Mouse (Mus musculus): Measurements from ENCODE around the gene Rad17. TPM values are rescaled to one million over a fixed set of nuclear protein-coding genes. Genes with fewer than 3 reads are reported as not detected.

The Rad17 gene
- 18.7 and 21.8 TPM in 2 replicates for polyA plus RNA-seq (2014; fragmentation: Nextera tagmentation; extraction: Ambion mirVana)

DNA sequence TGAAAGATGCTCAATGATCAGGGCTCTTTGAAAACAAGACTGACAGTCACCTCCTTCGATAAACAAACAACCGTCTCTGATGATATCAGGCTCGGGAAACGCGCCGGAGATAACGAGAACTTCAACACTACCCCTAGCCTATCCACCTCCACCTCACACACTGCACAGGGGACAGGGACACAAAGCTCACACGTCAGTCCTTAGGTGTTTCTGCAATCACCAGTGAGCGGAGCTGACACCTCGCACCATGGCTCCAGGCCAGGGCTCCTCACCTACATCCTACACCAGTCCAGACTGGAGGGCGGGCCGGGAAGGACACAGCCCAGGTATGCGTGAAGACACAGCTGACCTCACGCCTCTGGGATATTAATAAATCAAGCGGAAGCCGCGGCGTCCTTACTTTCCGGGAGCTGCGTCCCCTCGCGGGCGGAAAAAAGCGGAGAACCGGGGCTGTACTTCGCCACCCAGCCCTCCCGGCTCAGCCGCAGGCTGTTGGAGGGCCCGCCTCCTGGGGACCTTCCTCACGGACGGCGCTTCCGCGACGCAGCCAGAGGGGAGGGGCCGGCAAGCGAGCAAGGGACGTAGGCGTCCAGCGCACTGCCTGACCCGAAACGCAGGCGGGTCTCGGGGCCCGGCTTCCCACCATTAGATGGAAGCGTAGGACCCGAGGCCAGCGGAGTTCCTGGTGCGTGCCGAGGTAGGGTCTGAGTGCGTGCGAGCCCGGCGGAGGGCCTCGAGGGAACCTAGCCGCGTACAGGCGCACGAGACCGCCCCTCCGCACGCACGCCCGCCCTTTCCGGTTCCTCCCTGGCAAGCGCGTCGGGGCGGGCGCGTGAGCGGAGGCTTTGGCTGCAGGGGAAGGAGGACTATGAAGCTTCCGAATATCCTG is at the start of gene Rad17, which contains the start of gene Ak6:
TSS of gene Rad17 (minus strand) at position 502 of the 889 bp plus-strand sequence.
TSS of gene Ak6 (plus strand) at position 430 of the 889 bp plus-strand sequence.
- H3K27me3 ChIP-seq (ENCODE audit: control insufficient read depth, insufficient read depth, low read length): no peaks in the 10 kb centered on the region
- peak within 1 kb of the TSS; percentile 91 for H3K9ac ChIP-seq (replicated peaks; ENCODE audit: low read depth, low read length)
- no peaks in the 10 kb centered on the region for H3K9me3 ChIP-seq (ENCODE audit: control insufficient read depth, low read length)
- WGBS: under 1% methylated on average over 55 of the region's 73 CpGs
- H3K4me3 ChIP-seq (ENCODE audit: low read depth, low read length): peak within 1 kb of the TSS; percentile 75
- peaks cover 2% of the 10 kb centered on the region; the same call in 1 of the 2 replicates for H3K36me3 ChIP-seq (ENCODE audit: control insufficient read depth, insufficient read depth, low read length)
- ATAC-seq (ENCODE audit: low read depth): peak; percentile 99
- H3K4me2 ChIP-seq (ENCODE audit: low read depth, low read length): peak within 1 kb of the TSS; percentile 54
- peaks cover 6% of the 10 kb centered on the region for H3K4me1 ChIP-seq (ENCODE audit: control insufficient read depth, insufficient read depth, low read length)
- H3K27ac ChIP-seq (ENCODE audit: low read depth, low read length): peak within 1 kb of the TSS; percentile 98

DNA sequence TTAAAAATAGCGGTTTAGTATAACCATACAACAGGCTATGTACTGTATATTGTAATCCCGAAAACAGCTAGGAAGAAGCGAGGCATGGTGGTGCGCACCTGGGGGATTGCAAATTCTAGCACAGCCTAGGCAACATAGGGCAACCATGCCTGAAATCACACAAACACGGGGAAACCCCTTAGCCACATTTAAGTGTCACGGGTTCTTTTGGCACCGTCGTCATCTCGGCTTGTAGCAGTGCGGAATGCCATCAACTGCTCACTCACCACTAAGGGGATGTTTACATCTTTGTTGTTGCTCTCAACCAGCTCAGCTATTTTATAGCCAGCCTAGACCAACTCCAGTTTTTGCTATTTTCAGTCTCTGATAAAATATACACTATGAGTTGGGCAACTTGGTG is 48.0 kb upstream of the Rad17 start:
- Histone ChIP-seq H3K4me1 (ENCODE audit: control insufficient read depth, insufficient read depth, low read length) (no peaks in the 10 kb centered on the region), H3K27me3 (ENCODE audit: control insufficient read depth, insufficient read depth, low read length) (no peaks in the 10 kb centered on the region), H3K4me3 (ENCODE audit: low read depth, low read length) (no peak overlapping the region), H3K36me3 (ENCODE audit: control insufficient read depth, insufficient read depth, low read length) (peaks cover 33% of the 10 kb centered on the region), H3K9ac (replicated peaks; ENCODE audit: low read depth, low read length) (no peak overlapping the region), H3K9me3 (ENCODE audit: control insufficient read depth, low read length) (no peaks in the 10 kb centered on the region), H3K27ac (ENCODE audit: low read depth, low read length) (no peak overlapping the region), H3K4me2 (ENCODE audit: low read depth, low read length) (no peak overlapping the region)
- 99% methylated on average over 10 of the region's 10 CpGs for WGBS
- no peak for ATAC-seq (ENCODE audit: low read depth)

DNA sequence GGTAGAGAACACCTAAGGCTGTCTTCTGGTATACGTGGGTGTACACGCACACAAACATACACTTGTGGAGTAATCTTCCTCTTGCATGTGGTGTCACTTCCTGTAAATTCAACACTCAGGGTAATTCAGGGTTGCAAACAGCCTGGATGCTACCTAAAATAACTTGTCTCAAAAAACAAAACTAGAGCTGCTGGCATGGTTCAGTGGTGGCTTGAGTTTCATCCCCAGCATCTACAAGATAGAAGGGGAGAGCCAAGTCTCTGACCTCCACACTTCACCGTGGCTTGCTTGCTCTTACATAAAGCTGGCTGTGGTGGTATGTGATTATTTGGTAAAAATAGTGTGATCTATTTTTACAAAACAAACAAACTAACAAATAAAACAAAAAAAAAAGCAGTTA is 46.7 kb upstream of the Rad17 start:
- Histone ChIP-seq H3K4me3 (ENCODE audit: low read depth, low read length) (no peak overlapping the region), H3K27ac (ENCODE audit: low read depth, low read length) (no peak overlapping the region), H3K4me1 (ENCODE audit: control insufficient read depth, insufficient read depth, low read length) (no peaks in the 10 kb centered on the region), H3K4me2 (ENCODE audit: low read depth, low read length) (no peak overlapping the region), H3K9ac (replicated peaks; ENCODE audit: low read depth, low read length) (no peak overlapping the region), H3K27me3 (ENCODE audit: control insufficient read depth, insufficient read depth, low read length) (no peaks in the 10 kb centered on the region), H3K36me3 (ENCODE audit: control insufficient read depth, insufficient read depth, low read length) (peaks cover 22% of the 10 kb centered on the region), H3K9me3 (ENCODE audit: control insufficient read depth, low read length) (no peaks in the 10 kb centered on the region)
- whole genome bisulfite sequencing: 93% methylated on average over 3 of the region's 3 CpGs
- ATAC-seq (ENCODE audit: low read depth): no peak

DNA sequence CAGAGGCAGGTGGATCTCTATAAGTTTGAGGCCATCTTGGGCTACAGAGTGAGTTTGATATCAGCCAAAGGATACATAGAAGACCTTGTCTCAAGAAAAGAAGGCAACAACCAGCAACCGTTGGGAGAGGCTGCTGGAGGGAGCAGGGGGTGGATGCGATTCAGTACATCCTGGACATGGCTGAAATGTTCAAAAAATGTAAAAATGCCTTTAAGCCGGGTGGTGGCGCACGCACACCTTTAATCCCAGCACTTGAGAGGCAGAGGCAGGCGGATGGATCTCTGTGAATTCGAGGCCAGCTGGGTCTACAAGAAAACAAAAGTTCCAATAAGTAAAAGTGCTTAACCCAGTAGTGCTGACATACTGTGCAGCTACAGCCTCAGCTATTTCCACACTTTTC is 36.7 kb upstream of the Rad17 start:
- H3K36me3 ChIP-seq (ENCODE audit: control insufficient read depth, insufficient read depth, low read length): no peaks in the 10 kb centered on the region
- no peaks in the 10 kb centered on the region for H3K4me1 ChIP-seq (ENCODE audit: control insufficient read depth, insufficient read depth, low read length)
- no peak overlapping the region for H3K4me3 ChIP-seq (ENCODE audit: low read depth, low read length)
- H3K4me2 ChIP-seq (ENCODE audit: low read depth, low read length): no peak overlapping the region
- H3K9me3 ChIP-seq (ENCODE audit: control insufficient read depth, low read length): no peaks in the 10 kb centered on the region
- ATAC-seq (ENCODE audit: low read depth): no peak
- no peak overlapping the region for H3K9ac ChIP-seq (replicated peaks; ENCODE audit: low read depth, low read length)
- H3K27me3 ChIP-seq (ENCODE audit: control insufficient read depth, insufficient read depth, low read length): no peaks in the 10 kb centered on the region
- H3K27ac ChIP-seq (ENCODE audit: low read depth, low read length): no peak overlapping the region
- WGBS: 66% methylated on average over 7 of the region's 7 CpGs

DNA sequence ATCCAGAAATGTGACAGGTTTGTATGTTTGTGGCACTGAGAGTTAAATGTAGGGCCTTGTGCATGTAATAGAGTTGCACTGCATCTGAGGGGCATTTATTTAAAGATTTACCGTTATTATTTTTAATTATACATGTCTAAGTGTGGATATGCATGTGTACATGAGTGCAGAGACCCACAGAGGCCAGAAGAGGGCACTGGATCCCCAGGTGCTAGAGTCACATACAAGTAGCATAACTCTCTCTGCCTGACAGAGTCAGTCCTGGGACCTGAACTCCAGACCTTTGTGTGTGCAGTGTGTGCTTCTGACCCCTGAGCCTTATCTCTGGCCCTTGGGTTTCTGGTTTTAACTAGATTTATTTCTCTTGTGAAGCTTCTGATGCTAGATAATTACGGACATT is 33.5 kb upstream of the Rad17 start:
- no peak overlapping the region for H3K9ac ChIP-seq (replicated peaks; ENCODE audit: low read depth, low read length)
- no peak for ATAC-seq (ENCODE audit: low read depth)
- H3K9me3 ChIP-seq (ENCODE audit: control insufficient read depth, low read length): no peaks in the 10 kb centered on the region
- no peak overlapping the region for H3K27ac ChIP-seq (ENCODE audit: low read depth, low read length)
- no peaks in the 10 kb centered on the region for H3K27me3 ChIP-seq (ENCODE audit: control insufficient read depth, insufficient read depth, low read length)
- no peaks in the 10 kb centered on the region for H3K36me3 ChIP-seq (ENCODE audit: control insufficient read depth, insufficient read depth, low read length)
- no peaks in the 10 kb centered on the region for H3K4me1 ChIP-seq (ENCODE audit: control insufficient read depth, insufficient read depth, low read length)
- WGBS: 77% methylated on average over 2 of the region's 2 CpGs
- no peak overlapping the region for H3K4me2 ChIP-seq (ENCODE audit: low read depth, low read length)
- no peak overlapping the region for H3K4me3 ChIP-seq (ENCODE audit: low read depth, low read length)

DNA sequence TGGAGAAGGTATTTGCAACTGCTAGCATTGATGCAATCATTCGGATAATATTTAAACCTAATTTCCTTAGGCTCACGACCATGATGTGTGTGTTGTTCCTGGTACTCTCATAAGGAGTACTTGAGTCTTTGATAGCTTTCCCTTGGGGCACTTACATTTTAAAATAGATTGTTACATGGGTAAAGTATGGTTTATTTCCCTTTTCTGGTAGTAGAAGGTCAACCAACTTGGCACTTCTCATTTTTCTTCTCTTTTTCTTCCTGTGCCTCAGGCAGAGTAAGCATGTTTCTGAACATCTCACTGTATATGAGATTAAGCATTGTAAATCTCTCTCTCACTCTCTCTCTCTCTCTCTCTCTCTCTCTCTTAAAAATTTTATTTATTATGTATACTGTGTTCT is 32.0 kb upstream of the Rad17 start:
- Histone ChIP-seq H3K9me3 (ENCODE audit: control insufficient read depth, low read length) (no peaks in the 10 kb centered on the region), H3K36me3 (ENCODE audit: control insufficient read depth, insufficient read depth, low read length) (no peaks in the 10 kb centered on the region), H3K27ac (ENCODE audit: low read depth, low read length) (no peak overlapping the region), H3K9ac (replicated peaks; ENCODE audit: low read depth, low read length) (no peak overlapping the region), H3K4me1 (ENCODE audit: control insufficient read depth, insufficient read depth, low read length) (no peaks in the 10 kb centered on the region), H3K4me3 (ENCODE audit: low read depth, low read length) (no peak overlapping the region), H3K27me3 (ENCODE audit: control insufficient read depth, insufficient read depth, low read length) (no peaks in the 10 kb centered on the region), H3K4me2 (ENCODE audit: low read depth, low read length) (no peak overlapping the region)
- no peak for ATAC-seq (ENCODE audit: low read depth)
- whole genome bisulfite sequencing: 87% methylated on average over 2 of the region's 2 CpGs

DNA sequence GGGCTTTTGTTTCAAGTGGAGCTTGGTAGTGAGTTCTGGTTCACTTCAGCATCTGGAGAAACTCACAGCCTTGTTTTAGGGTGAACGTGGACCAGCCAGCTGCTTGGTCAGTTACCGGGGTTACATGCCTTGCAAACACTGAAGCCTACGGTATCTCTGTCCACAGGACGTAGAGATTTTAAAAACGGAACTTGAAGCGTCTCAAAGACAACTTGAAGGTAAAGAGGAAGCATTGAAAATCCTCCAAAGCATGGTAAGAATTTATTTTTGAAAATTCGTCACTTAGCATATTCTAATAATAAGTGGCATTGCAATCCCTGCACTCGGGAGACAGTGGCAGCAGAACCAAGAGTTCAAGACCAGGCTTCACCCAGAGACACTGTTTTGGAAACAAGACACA is 30.8 kb upstream of the Rad17 start:
- no peaks in the 10 kb centered on the region for H3K36me3 ChIP-seq (ENCODE audit: control insufficient read depth, insufficient read depth, low read length)
- no peaks in the 10 kb centered on the region for H3K27me3 ChIP-seq (ENCODE audit: control insufficient read depth, insufficient read depth, low read length)
- WGBS: 91% methylated on average over 8 of the region's 8 CpGs
- H3K4me2 ChIP-seq (ENCODE audit: low read depth, low read length): no peak overlapping the region
- no peak for ATAC-seq (ENCODE audit: low read depth)
- no peak overlapping the region for H3K27ac ChIP-seq (ENCODE audit: low read depth, low read length)
- H3K9ac ChIP-seq (replicated peaks; ENCODE audit: low read depth, low read length): no peak overlapping the region
- H3K9me3 ChIP-seq (ENCODE audit: control insufficient read depth, low read length): no peaks in the 10 kb centered on the region
- no peak overlapping the region for H3K4me3 ChIP-seq (ENCODE audit: low read depth, low read length)
- no peaks in the 10 kb centered on the region for H3K4me1 ChIP-seq (ENCODE audit: control insufficient read depth, insufficient read depth, low read length)

DNA sequence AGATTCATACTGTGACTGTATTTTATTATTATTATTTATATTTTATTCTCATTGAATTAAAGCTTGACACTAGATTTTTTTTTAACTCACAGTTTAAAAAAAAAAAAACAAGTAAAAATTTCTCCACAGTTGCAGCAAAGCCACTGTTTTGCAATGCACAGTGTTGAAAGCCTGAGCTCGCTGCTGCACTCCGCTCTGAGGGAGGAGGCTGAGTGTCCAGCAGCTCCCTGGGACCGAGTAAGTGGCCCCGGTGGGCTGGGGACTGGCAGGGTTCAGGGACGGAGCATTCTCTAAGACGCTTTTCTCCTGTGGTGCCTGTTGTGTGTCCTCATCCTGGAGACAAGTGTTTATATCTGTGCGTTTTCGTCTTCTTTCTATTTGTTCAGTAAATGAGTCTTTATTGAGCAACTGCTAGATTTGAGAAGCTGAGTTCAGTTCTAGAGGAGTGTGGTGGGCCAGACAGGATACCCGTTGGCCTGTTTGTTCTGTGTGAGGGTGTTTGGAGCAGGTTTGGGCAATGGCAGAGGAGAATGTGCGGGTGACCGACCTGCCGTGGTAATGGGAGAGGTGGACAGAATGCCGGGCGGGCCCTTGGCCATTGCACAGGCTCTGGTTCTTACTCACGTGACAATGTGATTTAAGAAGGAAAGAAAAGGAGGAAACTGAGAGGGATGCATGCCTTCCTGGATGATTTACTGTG is 25.2 kb upstream of the Rad17 start:
- no peaks in the 10 kb centered on the region for H3K36me3 ChIP-seq (ENCODE audit: control insufficient read depth, insufficient read depth, low read length)
- no peaks in the 10 kb centered on the region for H3K4me1 ChIP-seq (ENCODE audit: control insufficient read depth, insufficient read depth, low read length)
- no peak overlapping the region for H3K4me3 ChIP-seq (ENCODE audit: low read depth, low read length)
- ATAC-seq (ENCODE audit: low read depth): no peak
- 89% methylated on average over 15 of the region's 15 CpGs for WGBS
- H3K9me3 ChIP-seq (ENCODE audit: control insufficient read depth, low read length): no peaks in the 10 kb centered on the region
- no peak overlapping the region for H3K9ac ChIP-seq (replicated peaks; ENCODE audit: low read depth, low read length)
- no peak overlapping the region for H3K27ac ChIP-seq (ENCODE audit: low read depth, low read length)
- no peaks in the 10 kb centered on the region for H3K27me3 ChIP-seq (ENCODE audit: control insufficient read depth, insufficient read depth, low read length)
- H3K4me2 ChIP-seq (ENCODE audit: low read depth, low read length): no peak overlapping the region

DNA sequence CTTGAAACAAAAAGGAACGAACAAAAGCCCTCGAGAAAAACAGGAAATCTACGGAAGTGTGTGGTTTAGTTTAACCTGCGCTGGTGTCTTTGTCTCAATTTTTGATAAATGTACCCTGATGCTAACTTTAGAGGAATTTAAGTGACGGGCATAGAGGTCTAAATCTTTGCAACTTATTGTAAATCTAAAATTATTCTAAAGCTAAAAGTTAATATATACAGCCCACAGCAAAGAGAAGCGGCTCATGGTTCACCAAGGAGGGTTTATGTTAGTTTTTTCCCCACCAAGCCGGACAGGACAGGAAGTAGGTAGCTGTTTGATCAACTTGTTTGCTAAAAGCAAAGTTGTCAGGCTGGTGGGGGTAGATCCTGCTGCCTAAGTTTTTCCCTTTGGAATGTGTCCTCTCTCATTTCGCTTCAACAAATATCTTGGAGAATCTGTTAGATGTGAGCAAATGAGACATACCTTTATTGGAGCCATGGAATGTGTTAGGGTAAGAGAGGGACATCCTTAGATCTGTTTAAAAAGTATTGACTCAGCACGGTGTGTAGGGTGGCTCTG is 19.4 kb upstream of the Rad17 start:
- Histone ChIP-seq H3K9me3 (ENCODE audit: control insufficient read depth, low read length) (no peaks in the 10 kb centered on the region), H3K4me1 (ENCODE audit: control insufficient read depth, insufficient read depth, low read length) (no peaks in the 10 kb centered on the region), H3K36me3 (ENCODE audit: control insufficient read depth, insufficient read depth, low read length) (peaks cover 10% of the 10 kb centered on the region), H3K4me3 (ENCODE audit: low read depth, low read length) (peak overlapping the region; percentile 36; the same call in 1 of the 2 replicates), H3K4me2 (ENCODE audit: low read depth, low read length) (peak overlapping the region; percentile 60; the same call in 1 of the 2 replicates), H3K9ac (replicated peaks; ENCODE audit: low read depth, low read length) (no peak overlapping the region), H3K27ac (ENCODE audit: low read depth, low read length) (no peak overlapping the region), H3K27me3 (ENCODE audit: control insufficient read depth, insufficient read depth, low read length) (no peaks in the 10 kb centered on the region)
- no peak for ATAC-seq (ENCODE audit: low read depth)
- 65% methylated on average over 9 of the region's 9 CpGs for WGBS

Data from neural tube, embryonic 14.5 days (tissue).